ENCODE assay signal across 10 mouse cellular contexts in genomic region chrX:102478965-102479364, GRCm38 (mm10). TPM values are rescaled to one million over a fixed set of nuclear protein-coding genes. Genes with fewer than 3 reads are reported as not detected.
DNase-seq lines count a peak whose midpoint lies in the region; ATAC-seq and TF ChIP-seq lines count a peak whose summit lies in the region.
"Had no signal": no experiment of that assay in that cellular context is flagged by ENCODE, and none has a peak within 500 bp of the region (broad histone marks: within the 10 kb centered on the region; RNA-seq: fewer than 3 reads in every experiment).

No protein-coding gene starts in this region.

- H3K27me3 ChIP-seq in embryonic facial prominence, embryonic 11.5 days (ENCODE audit: control insufficient read depth, insufficient read depth, low read length) = no peaks in the 10 kb centered on the region
- peaks cover 51% of the 10 kb centered on the region for H3K27me3 ChIP-seq in embryonic facial prominence, embryonic 10.5 days (replicated peaks; ENCODE audit: low read depth, poor library complexity, severe bottlenecking)
- H3K27me3 ChIP-seq in Patski = no peaks in the 10 kb centered on the region
- H3K27me3 ChIP-seq: heart, embryonic 15.5 days had no signal

- CTCF ChIA-PET in Patski (lab: Charles Lee) = interaction anchor here (0.9 to 1.8 kb wide), 4 partner anchors 15 to 261 kb away, joined by 3 to 4 read pairs (median 4); no protein-coding TSS in a partner anchor

- no peak for ATAC-seq in embryonic facial prominence, embryonic 11.5 days (replicated peaks; ENCODE audit: insufficient number of reproducible peaks, low FRiP score, low TSS enrichment, low read depth)
- no peak for ATAC-seq in Patski

- H3K4me1 ChIP-seq in embryonic facial prominence, embryonic 11.5 days (ENCODE audit: control insufficient read depth, insufficient read depth, low read length) = no peaks in the 10 kb centered on the region
- no peaks in the 10 kb centered on the region for H3K4me1 ChIP-seq in embryonic facial prominence, embryonic 10.5 days
- H3K4me1 ChIP-seq: heart, embryonic 15.5 days had no signal

- no peaks in the 10 kb centered on the region for H3K36me3 ChIP-seq in embryonic facial prominence, embryonic 11.5 days (replicated peaks; ENCODE audit: control insufficient read depth, insufficient read depth, low read depth, low read length)
- H3K36me3 ChIP-seq in embryonic facial prominence, embryonic 10.5 days (replicated peaks) = peaks cover 3% of the 10 kb centered on the region; the same call in 1 of the 2 replicates
- H3K36me3 ChIP-seq: heart, embryonic 15.5 days had no signal

- POLR2A ChIA-PET in Patski (lab: Charles Lee) = no interaction called here

- in situ Hi-C loops in Patski (cut with MboI; ENCODE audit: low pct_unique_long_range_greater_than_20kb) = no loop called here

- H3K4me2 ChIP-seq in embryonic facial prominence, embryonic 11.5 days (ENCODE audit: low read depth, low read length) = no peak overlapping the region
- H3K4me2 ChIP-seq: heart, embryonic 15.5 days had no signal

- TF ChIP-seq CTCF in Patski (IDR thresholded peaks at IDR 0.05) = peak; percentile 53

- no peaks in the 10 kb centered on the region for H3K9me3 ChIP-seq in embryonic facial prominence, embryonic 11.5 days (replicated peaks; ENCODE audit: control insufficient read depth, low read length)
- no peaks in the 10 kb centered on the region for H3K9me3 ChIP-seq in embryonic facial prominence, embryonic 10.5 days
- H3K9me3 ChIP-seq: heart, embryonic 15.5 days; megakaryocyte, embryonic 14.5 days had no signal

- H3K4me3 ChIP-seq in embryonic facial prominence, embryonic 11.5 days (ENCODE audit: low read depth, low read length) = no peak overlapping the region
- no peak overlapping the region for H3K4me3 ChIP-seq in embryonic facial prominence, embryonic 10.5 days
- H3K4me3 ChIP-seq: heart, embryonic 15.5 days; megakaryocyte, embryonic 14.5 days had no signal

- intact Hi-C loops in left cerebral cortex, postnatal 4 days (cut with DNase I) = loop anchor here (5.0 kb wide), 1 partner anchor 297 kb away; no protein-coding TSS in a partner anchor

- DNase-seq in embryonic facial prominence, embryonic 11.5 days (ENCODE audit: low spot score) = peak; percentile 72
- DNase-seq in embryonic facial prominence, embryonic 10.5 days (ENCODE audit: low spot score) = no peak
- peak; percentile 21 to 45 for DNase-seq in left cerebral cortex, adult 18-20 months (ENCODE audit: low spot score in 2 of 2)
- DNase-seq in left cerebral cortex, postnatal 4 days = no peak
- no peak for DNase-seq in Patski (ENCODE audit: low read depth, low spot score)
- DNase-seq in induced T-regulatory cell, adult 2 months (ENCODE audit: low read depth) = peak; percentile 67
- DNase-seq in right cerebral cortex, postnatal 14 days = peak; percentile 11
- DNase-seq in adrenal gland, postnatal 4 days (ENCODE audit: low spot score in 2 of 2) = no peak

- H3K9ac ChIP-seq in embryonic facial prominence, embryonic 11.5 days (replicated peaks; ENCODE audit: low read length) = no peak overlapping the region
- H3K9ac ChIP-seq: heart, embryonic 15.5 days had no signal

- WGBS in embryonic facial prominence, embryonic 11.5 days = 24% methylated on average over 4 of the region's 4 CpGs
- WGBS in embryonic facial prominence, embryonic 10.5 days = 33% methylated on average over 4 of the region's 4 CpGs

- no peak overlapping the region for H3K27ac ChIP-seq in embryonic facial prominence, embryonic 11.5 days (replicated peaks; ENCODE audit: low read depth, low read length)
- no peak overlapping the region for H3K27ac ChIP-seq in embryonic facial prominence, embryonic 10.5 days (replicated peaks)
- H3K27ac ChIP-seq: heart, embryonic 15.5 days had no signal

RNA-seq across cellular contexts. Expression of gene Hdac8, which starts 26.2 kb away (rescaled TPM):
- polyA plus RNA-seq in embryonic facial prominence, embryonic 11.5 days (2014; fragmentation: Nextera tagmentation; extraction: Ambion mirVana) = 3.2 and 4.2 TPM in 2 replicates
- 7.8 and 11.5 TPM in 2 replicates for polyA plus RNA-seq in embryonic facial prominence, embryonic 10.5 days (2016; fragmentation: Nextera tagmentation; extraction: Ambion mirVana)
- 10 to 100 TPM; 14.0 to 16.7 TPM for total RNA-seq in left cerebral cortex, adult 18-20 months (2021)
- 10 to 100 TPM; 10.7 to 10.8 TPM for total RNA-seq in left cerebral cortex, postnatal 4 days (2021)
- polyA plus RNA-seq in Patski (2021) = 15.3 TPM
- 10 to 100 TPM; 10.8 to 11.0 TPM for total RNA-seq in adrenal gland, postnatal 4 days (2021)

Comparison
In these comparisons a context has a peak if more than half of its experiments do, and no peak if none do; other contexts are left out.
1. DNase-seq: peak in embryonic facial prominence, embryonic 11.5 days (single experiment), left cerebral cortex, adult 18-20 months (2 of 2), induced T-regulatory cell, adult 2 months (single experiment) and right cerebral cortex, postnatal 14 days (single experiment); none in embryonic facial prominence, embryonic 10.5 days (single experiment), left cerebral cortex, postnatal 4 days (single experiment), Patski (single experiment) and adrenal gland, postnatal 4 days (0 of 2).